Mouse (Mus musculus) embryo, embryonic 10 days (tissue): ENCODE measurements around the gene Mrps21.

ENCODE experiments used
- DNase-seq: peaks from one replicate; pipeline ENCODE4 v3.0.0-alpha.2; 2015; ENCODE audit warnings: low spot score

Gene Mrps21

GRCm38 (mm10) chr3:95850611-95851010 lies 20.7 kb downstream of the Mrps21 start:
- DNase-seq: no peak

DNA sequence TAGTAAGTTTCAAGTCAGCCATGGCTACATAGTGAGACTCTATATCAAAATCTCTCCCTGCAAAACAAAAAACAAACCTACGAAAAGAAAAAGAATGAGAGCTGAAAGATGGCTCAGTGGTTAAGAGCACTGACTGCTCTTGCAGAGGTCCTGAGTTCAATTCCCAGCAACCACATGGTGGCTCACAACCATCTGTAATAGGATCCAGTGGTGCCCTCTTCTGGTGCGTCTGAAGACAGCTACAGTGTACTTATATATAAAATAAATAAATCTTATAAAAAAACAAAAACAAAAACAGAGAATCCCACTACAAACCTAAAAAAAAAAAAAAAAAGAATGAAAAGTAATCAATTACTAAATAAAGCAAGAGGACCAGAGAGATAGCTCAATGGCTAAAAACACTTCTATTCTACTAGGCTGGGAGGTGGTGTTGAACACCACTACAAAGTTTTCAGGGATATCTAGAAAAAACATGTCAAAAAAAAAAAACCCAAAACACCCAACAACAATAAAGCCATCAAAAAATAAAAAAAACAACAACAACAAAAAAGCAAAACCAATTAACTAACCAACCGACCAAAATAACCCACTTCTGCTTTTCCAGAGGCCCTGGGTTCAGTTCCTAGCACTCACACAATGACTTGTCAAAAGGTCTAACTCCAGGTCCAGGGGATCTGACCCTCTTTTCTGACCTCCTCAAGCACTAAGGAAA lies 28.7 kb downstream of the Mrps21 start:
- DNase-seq: peak; percentile 12

DNA sequence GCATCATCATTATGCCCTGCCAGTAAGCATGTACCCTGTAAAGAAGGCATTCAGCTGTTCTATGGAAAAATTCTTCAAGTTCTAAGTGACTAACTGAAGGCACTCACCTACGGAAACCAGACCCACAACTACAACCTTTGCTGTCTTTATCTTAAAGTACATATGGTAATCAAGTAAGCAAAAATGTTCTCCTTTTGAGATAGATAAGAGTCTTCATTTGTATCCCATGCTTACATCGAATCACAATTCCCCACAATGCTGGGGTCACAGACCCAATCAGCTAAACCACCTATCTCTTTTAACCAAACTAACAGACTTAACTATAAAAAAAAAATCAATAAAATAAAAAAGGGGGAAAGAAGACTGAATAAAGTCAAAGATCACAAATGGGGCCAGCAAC lies 32.1 kb downstream of the Mrps21 start:
- no peak for DNase-seq

DNA sequence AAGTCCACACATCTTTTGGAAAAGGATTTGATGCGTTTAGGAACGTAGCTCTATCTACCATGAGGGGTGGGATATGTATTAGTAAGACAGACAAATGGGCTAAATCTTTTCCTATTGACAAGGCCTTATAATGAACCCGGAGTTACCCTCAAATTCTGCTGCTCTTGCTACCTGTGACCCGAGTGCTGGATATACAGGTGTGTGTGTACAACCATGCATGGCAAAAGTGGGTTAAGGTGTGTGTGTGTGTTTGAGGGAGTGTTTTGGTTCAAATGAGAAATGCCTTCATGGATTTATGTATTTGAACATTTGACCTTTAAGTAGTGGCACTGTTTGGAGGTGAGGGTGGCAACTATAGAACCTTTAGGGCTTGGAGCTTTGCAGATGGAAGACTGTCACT lies 42.3 kb downstream of the Mrps21 start:
- DNase-seq: no peak

DNA sequence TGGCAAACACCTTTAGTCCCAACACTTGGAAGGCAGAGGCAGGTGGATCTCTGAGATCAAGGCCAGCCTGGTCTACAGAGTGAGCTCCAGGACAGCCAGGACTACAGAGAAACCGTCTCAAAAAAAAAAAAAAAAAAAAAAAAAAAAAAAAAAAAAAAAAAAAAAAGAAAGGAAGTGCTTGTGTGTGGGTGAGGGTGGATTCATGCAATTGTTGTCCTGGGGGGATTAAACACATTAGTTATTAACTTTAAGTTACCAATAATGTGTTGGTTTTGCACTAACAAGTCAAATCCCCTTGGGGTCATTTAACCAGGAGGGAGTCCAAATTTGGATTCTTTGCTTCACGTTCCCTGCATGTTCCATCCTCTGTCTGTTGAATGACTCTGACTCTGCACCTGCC lies 45.0 kb downstream of the Mrps21 start:
- no peak for DNase-seq

DNA sequence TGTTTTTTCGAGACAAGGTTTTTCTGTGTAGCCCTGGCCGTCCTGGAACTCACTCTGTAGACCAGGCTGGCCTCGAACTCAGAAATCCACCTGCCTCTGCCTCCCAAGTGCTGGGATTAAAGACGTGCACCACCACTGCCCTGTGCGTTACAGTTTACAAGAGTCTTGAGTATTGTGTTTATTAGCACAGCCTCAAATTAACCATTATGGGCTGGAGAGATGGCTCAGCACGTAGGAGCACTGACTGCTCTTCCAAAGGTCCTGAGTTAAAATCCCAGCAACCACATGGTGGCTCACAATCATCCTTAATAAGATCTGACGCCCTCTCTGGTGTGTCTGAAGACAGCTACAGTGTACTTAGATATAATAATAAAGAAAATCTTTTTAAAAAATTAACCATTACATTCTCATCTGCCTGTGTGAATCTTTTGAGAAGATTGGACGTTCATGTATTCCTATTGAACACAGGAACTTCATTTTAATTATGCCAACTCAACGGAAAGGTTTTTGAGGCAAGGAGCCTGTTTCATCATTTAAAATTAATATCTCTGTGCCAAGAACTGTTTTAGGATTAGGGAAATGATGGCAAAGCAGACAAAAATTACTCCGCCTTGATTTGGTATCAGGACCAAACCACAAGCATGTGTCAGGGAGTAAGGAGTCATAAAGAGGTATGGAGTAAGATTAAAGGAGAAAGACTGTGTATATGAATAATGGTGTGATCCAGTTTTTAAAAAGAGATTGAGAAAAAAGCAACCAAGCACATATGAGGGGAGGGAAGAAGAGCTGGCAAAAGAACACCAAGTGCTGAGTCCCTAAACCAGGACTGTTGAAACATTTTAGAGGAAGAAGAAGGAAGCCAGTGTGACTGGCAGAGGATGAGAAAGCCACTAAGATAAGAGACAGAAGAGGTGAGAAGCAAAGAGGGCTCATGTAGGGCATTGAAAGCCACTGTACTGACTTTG lies 51.0 kb downstream of the Mrps21 start:
- DNase-seq: no peak

GRCm38 (mm10) chr3:95819351-95819985 lies 51.9 kb downstream of the Mrps21 start:
- peak; percentile 100 for DNase-seq

GRCm38 (mm10) chr3:95818571-95819288 lies 52.6 kb downstream of the Mrps21 start, which contains the start of gene Rprd2:
Rprd2 (minus strand) TSS chr3:95818863.
- DNase-seq: peak; percentile 78

GRCm38 (mm10) chr3:95818026-95818511 lies 53.2 kb downstream of the Mrps21 start:
- DNase-seq: peak; percentile 77

- DNase-seq: no peak
Observed at GRCm38 (mm10) chr3:95816681-95817080, 54.6 kb downstream of the Mrps21 start.
